Mouse (Mus musculus): ENCODE results near the gene Rpl36a.

Rpl36a gene

GRCm38 (mm10) chrX:134599922-134600565 lies 14.6 kb downstream of the Rpl36a start:
- 0 out of 2 replicates have a peak, but pooled peaks have one; percentile 4 for ATAC-seq (ENCODE audit: insufficient number of reproducible peaks, low FRiP score, low TSS enrichment)

- ATAC-seq (ENCODE audit: insufficient number of reproducible peaks, low FRiP score, low TSS enrichment) = peak; percentile 99
These were observed 15.4 kb downstream of the Rpl36a start, which contains the start of the genes Gla and Hnrnph2 for GRCm38 (mm10) chrX:134600659-134601379. Gla (minus strand) TSS chrX:134601125. Hnrnph2 (plus strand) TSS chrX:134601179.

- ATAC-seq (ENCODE audit: insufficient number of reproducible peaks, low FRiP score, low TSS enrichment) = peak; percentile 11; the same call in 1 of the 2 replicates
These were observed 16.1 kb downstream of the Rpl36a start for GRCm38 (mm10) chrX:134601380-134602120.

GRCm38 (mm10) chrX:134609472-134609871 lies 24.0 kb downstream of the Rpl36a start:
- peak; percentile 57 for ATAC-seq (ENCODE audit: insufficient number of reproducible peaks, low FRiP score, low TSS enrichment)

- no peak for ATAC-seq (ENCODE audit: insufficient number of reproducible peaks, low FRiP score, low TSS enrichment)
These were observed 25.5 kb downstream of the Rpl36a start for GRCm38 (mm10) chrX:134610984-134611383.

GRCm38 (mm10) chrX:134612285-134612959 lies 27.0 kb downstream of the Rpl36a start:
- ATAC-seq (ENCODE audit: insufficient number of reproducible peaks, low FRiP score, low TSS enrichment) = peak; percentile 82

GRCm38 (mm10) chrX:134614306-134614705 lies 28.9 kb downstream of the Rpl36a start:
- ATAC-seq (ENCODE audit: insufficient number of reproducible peaks, low FRiP score, low TSS enrichment) = no peak

GRCm38 (mm10) chrX:134619695-134620094 lies 34.2 kb downstream of the Rpl36a start:
- ATAC-seq (ENCODE audit: insufficient number of reproducible peaks, low FRiP score, low TSS enrichment) = no peak

GRCm38 (mm10) chrX:134620254-134620865 lies 34.9 kb downstream of the Rpl36a start:
- no peak for ATAC-seq (ENCODE audit: insufficient number of reproducible peaks, low FRiP score, low TSS enrichment)

- ATAC-seq (ENCODE audit: insufficient number of reproducible peaks, low FRiP score, low TSS enrichment) = no peak
These were observed 36.2 kb downstream of the Rpl36a start for GRCm38 (mm10) chrX:134621685-134622084.

GRCm38 (mm10) chrX:134623350-134623749 lies 37.9 kb downstream of the Rpl36a start:
- ATAC-seq (ENCODE audit: insufficient number of reproducible peaks, low FRiP score, low TSS enrichment) = no peak

- no peak for ATAC-seq (ENCODE audit: insufficient number of reproducible peaks, low FRiP score, low TSS enrichment)
These were observed 42.7 kb downstream of the Rpl36a start for GRCm38 (mm10) chrX:134628200-134628599.

GRCm38 (mm10) chrX:134632710-134633109 lies 47.3 kb downstream of the Rpl36a start:
- ATAC-seq (ENCODE audit: insufficient number of reproducible peaks, low FRiP score, low TSS enrichment) = no peak

GRCm38 (mm10) chrX:134635111-134635510 lies 49.7 kb downstream of the Rpl36a start:
- ATAC-seq (ENCODE audit: insufficient number of reproducible peaks, low FRiP score, low TSS enrichment) = no peak

- ATAC-seq (ENCODE audit: insufficient number of reproducible peaks, low FRiP score, low TSS enrichment) = no peak
These were observed 50.4 kb downstream of the Rpl36a start for GRCm38 (mm10) chrX:134635860-134636259.
